Mouse (Mus musculus) thymus, adult 2 months (tissue): ENCODE measurements around the gene Acbd7.

Experiments
- CTCF ChIP-seq: fragments of 200-500 bp; IDR thresholded peaks from 2 replicates; pipeline ENCODE4 v1.5.1; 2012; ENCODE audit warnings: mild to moderate bottlenecking, control low read depth, low read length, moderate library complexity, borderline replicate concordance; ENCODE audit not compliant: control insufficient read depth, poor library complexity, insufficient read depth; ENCODE audit errors: extremely low read depth
- POLR2A ChIP-seq: fragments of 200-500 bp; IDR thresholded peaks from 2 replicates; pipeline ENCODE4 v1.6.1; 2012; ENCODE audit warnings: mild to moderate bottlenecking, low read length, control low read depth, moderate library complexity; ENCODE audit not compliant: control insufficient read depth, poor library complexity, insufficient read depth; ENCODE audit errors: extremely low read depth

DNA sequence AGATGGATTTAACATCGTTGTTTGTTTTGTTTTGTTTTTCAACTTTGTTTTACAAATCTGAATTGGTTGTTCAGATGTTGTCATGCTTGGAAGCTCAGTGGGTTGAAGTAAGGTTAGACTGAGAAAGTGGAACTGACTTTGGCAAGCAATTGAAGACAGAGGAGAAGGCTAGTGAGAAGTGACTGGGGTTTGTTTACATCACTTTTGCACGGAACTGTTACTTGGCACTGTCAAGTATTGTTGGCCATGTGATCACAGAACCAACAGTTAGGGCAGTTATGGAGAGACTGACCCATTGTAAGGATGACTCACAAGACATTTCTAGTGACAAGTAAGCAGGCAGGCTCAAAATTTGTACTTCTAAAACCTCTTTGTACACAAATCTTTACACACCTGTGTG, 12.8 kb upstream of the Acbd7 start:
- no peak for TF ChIP-seq CTCF
- TF ChIP-seq POLR2A: no peak
